Mouse (Mus musculus) erythroblast, embryonic 14.5 days (primary cell): ENCODE data around the gene Eif4g3. TPM values are rescaled to one million over a fixed set of nuclear protein-coding genes. Genes with fewer than 3 reads are reported as not detected.

ENCODE experiments used
- H3K27me3 ChIP-seq: 2 replicates; pipeline ENCODE4 v1.6.1; 2012; ENCODE audit warnings: inconsistent platforms; ENCODE audit not compliant: control insufficient read depth
- H3K36me3 ChIP-seq: 2 replicates; pipeline ENCODE4 v1.6.1; 2012; ENCODE audit warnings: mild to moderate bottlenecking, inconsistent platforms; ENCODE audit not compliant: control insufficient read depth
- H3K4me1 ChIP-seq: 2 replicates; pipeline ENCODE4 v1.6.1; 2012; ENCODE audit warnings: inconsistent platforms; ENCODE audit not compliant: control insufficient read depth
- H3K4me3 ChIP-seq: replicated peaks from 2 replicates; pipeline ENCODE3; 2012; ENCODE audit warnings: moderate library complexity, mild to moderate bottlenecking, inconsistent platforms
- H3K9me3 ChIP-seq: 2 replicates; pipeline ENCODE4 v1.6.1; 2012; ENCODE audit warnings: low read length, inconsistent platforms, mixed read lengths; ENCODE audit not compliant: control insufficient read depth
- GATA1 ChIP-seq: IDR thresholded peaks from 2 replicates; pipeline ENCODE4 v1.6.1; 2012; ENCODE audit warnings: low read length, inconsistent platforms, mixed read lengths
- TAL1 ChIP-seq: IDR thresholded peaks from 3 replicates; pipeline ENCODE4 v1.6.1; 2012; ENCODE audit warnings: low read length, inconsistent platforms, mixed read lengths
- polyA plus RNA-seq: library from polyadenylated mRNA; stranded (reverse); fragments of >175 nt; gene quantifications from 2 replicates; pipeline ENCODE4 v1.2.3, GENCODE M21; 2012

The Eif4g3 gene
- 1.9 and 2.9 TPM in 2 replicates for polyA plus RNA-seq

GRCm38 (mm10) chr4:137992890-137993289 is at the start of gene Eif4g3:
Gene Eif4g3, plus strand, starts transcription at chr4:137993022.
- Histone ChIP-seq H3K27me3 (peaks cover 41% of the 10 kb centered on the region), H3K4me3 (peak within 1 kb of the TSS; percentile 86), H3K4me1 (peaks cover 31% of the 10 kb centered on the region), H3K9me3 (peaks cover 2% of the 10 kb centered on the region), H3K36me3 (peaks cover 19% of the 10 kb centered on the region)
- TF ChIP-seq GATA1 (no peak), TAL1 (no peak)

- Histone ChIP-seq H3K4me3 (no peak overlapping the region), H3K36me3 (peaks cover 50% of the 10 kb centered on the region), H3K4me1 (peaks cover 8% of the 10 kb centered on the region), H3K27me3 (no peaks in the 10 kb centered on the region), H3K9me3 (no peaks in the 10 kb centered on the region)
- TF ChIP-seq GATA1 (no peak), TAL1 (no peak)
These were observed 49.3 kb upstream of the Eif4g3 start for GRCm38 (mm10) chr4:137943540-137943939.

GRCm38 (mm10) chr4:137945376-137945775 is 47.4 kb upstream of the Eif4g3 start:
- no peaks in the 10 kb centered on the region for H3K9me3 ChIP-seq
- H3K4me3 ChIP-seq = no peak overlapping the region
- H3K36me3 ChIP-seq = peaks cover 49% of the 10 kb centered on the region
- no peaks in the 10 kb centered on the region for H3K27me3 ChIP-seq
- TF ChIP-seq GATA1 (no peak), TAL1 (no peak)
- H3K4me1 ChIP-seq = peaks cover 8% of the 10 kb centered on the region

- peaks cover 46% of the 10 kb centered on the region for H3K36me3 ChIP-seq
- H3K4me3 ChIP-seq = no peak overlapping the region
These were observed 46.4 kb upstream of the Eif4g3 start for GRCm38 (mm10) chr4:137946419-137946818.

GRCm38 (mm10) chr4:137952840-137953239 is 40.0 kb upstream of the Eif4g3 start:
- TF ChIP-seq TAL1 (no peak), GATA1 (no peak)
- Histone ChIP-seq H3K4me1 (peaks cover 11% of the 10 kb centered on the region), H3K27me3 (no peaks in the 10 kb centered on the region), H3K36me3 (peaks cover 39% of the 10 kb centered on the region), H3K9me3 (no peaks in the 10 kb centered on the region), H3K4me3 (no peak overlapping the region)

More at GRCm38 (mm10) chr4:137946419-137946818, 46.4 kb upstream of the Eif4g3 start:
- Histone ChIP-seq H3K27me3 (no peaks in the 10 kb centered on the region), H3K4me1 (peaks cover 8% of the 10 kb centered on the region), H3K9me3 (no peaks in the 10 kb centered on the region)
- TF ChIP-seq GATA1 (no peak), TAL1 (no peak)

GRCm38 (mm10) chr4:137954184-137954583 is 38.6 kb upstream of the Eif4g3 start:
- Histone ChIP-seq H3K27me3 (no peaks in the 10 kb centered on the region), H3K9me3 (no peaks in the 10 kb centered on the region), H3K4me3 (no peak overlapping the region), H3K4me1 (peaks cover 11% of the 10 kb centered on the region), H3K36me3 (peaks cover 42% of the 10 kb centered on the region)
- TF ChIP-seq GATA1 (no peak), TAL1 (no peak)

GRCm38 (mm10) chr4:137954926-137955396 is 37.9 kb upstream of the Eif4g3 start:
- H3K36me3 ChIP-seq = peaks cover 42% of the 10 kb centered on the region

GRCm38 (mm10) chr4:137956260-137956659 is 36.6 kb upstream of the Eif4g3 start:
- Histone ChIP-seq H3K9me3 (no peaks in the 10 kb centered on the region), H3K4me3 (no peak overlapping the region), H3K36me3 (peaks cover 40% of the 10 kb centered on the region), H3K4me1 (peaks cover 19% of the 10 kb centered on the region), H3K27me3 (no peaks in the 10 kb centered on the region)
- TF ChIP-seq TAL1 (no peak), GATA1 (no peak)

More at GRCm38 (mm10) chr4:137954926-137955396, 37.9 kb upstream of the Eif4g3 start:
- no peak for TF ChIP-seq GATA1
- no peak for TF ChIP-seq TAL1
- no peaks in the 10 kb centered on the region for H3K27me3 ChIP-seq
- no peaks in the 10 kb centered on the region for H3K9me3 ChIP-seq
- H3K4me1 ChIP-seq = peaks cover 11% of the 10 kb centered on the region
- H3K4me3 ChIP-seq = no peak overlapping the region

- H3K36me3 ChIP-seq = peaks cover 53% of the 10 kb centered on the region
- no peaks in the 10 kb centered on the region for H3K27me3 ChIP-seq
- peaks cover 16% of the 10 kb centered on the region for H3K4me1 ChIP-seq
- H3K9me3 ChIP-seq = peaks cover 5% of the 10 kb centered on the region; the same call in 1 of the 2 replicates
- TF ChIP-seq TAL1 = no peak
- no peak for TF ChIP-seq GATA1
- H3K4me3 ChIP-seq = no peak overlapping the region
These were observed 32.7 kb upstream of the Eif4g3 start for GRCm38 (mm10) chr4:137959889-137960665.

- no peak overlapping the region for H3K4me3 ChIP-seq
- H3K36me3 ChIP-seq = peaks cover 53% of the 10 kb centered on the region
- H3K27me3 ChIP-seq = no peaks in the 10 kb centered on the region
- H3K9me3 ChIP-seq = peaks cover 5% of the 10 kb centered on the region; the same call in 1 of the 2 replicates
- no peak for TF ChIP-seq GATA1
- TF ChIP-seq TAL1 = no peak
- peaks cover 10% of the 10 kb centered on the region for H3K4me1 ChIP-seq
These were observed 32.1 kb upstream of the Eif4g3 start for GRCm38 (mm10) chr4:137960757-137961156.
